Mouse (Mus musculus) right cerebral cortex, postnatal 25 days (tissue): ENCODE measurements around the gene Gm6793.
A peak's percentile ranks its signal among the peaks of the same experiment; 100 is the strongest.

Experiments used
- DNase-seq: peaks from one replicate; pipeline ENCODE4 v3.0.0; 2022

Gm6793 gene

DNA sequence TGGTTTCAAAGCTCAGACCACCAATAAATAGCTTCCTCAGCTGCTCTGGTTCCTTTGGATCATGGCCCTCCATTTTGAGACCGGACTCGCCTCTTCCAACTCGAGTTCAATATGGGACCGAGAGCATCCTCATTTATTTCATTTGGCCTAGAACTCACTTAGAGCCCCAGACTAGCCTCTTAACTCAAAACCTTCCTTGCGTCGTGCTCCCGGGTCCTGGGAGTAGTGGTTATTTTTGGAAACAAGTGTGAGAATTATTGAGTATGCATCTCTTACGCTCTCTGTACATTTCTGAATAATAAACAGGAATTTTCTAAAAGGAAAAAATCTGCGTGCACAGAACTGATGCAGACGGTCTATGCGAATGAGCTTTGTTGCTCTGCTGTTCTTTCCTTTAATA lies at the start of gene Gm6793:
TSS of gene Gm6793 (minus strand) at position 101 of the 400 bp plus-strand sequence.
- DNase-seq, result no peak

DNA sequence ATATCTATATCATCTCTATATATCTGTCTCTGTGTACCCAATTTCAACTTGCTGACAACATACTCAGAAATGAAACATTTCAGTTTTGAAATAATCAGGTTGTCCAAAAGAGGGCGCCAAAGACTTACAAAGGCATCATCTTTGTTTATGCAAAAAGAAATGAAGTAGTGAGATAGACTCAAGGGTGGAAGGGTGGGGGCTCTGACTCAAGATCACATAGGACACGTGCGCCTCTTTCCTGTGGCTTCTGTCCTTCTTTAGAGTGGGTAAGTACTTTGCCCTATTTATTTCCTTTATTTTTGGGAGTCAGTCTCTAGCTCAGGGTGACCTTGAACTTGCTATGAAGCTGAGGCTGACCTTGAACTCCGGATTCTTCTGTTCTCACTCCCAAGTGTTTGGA lies 46.5 kb upstream of the Gm6793 start:
- no peak for DNase-seq

DNA sequence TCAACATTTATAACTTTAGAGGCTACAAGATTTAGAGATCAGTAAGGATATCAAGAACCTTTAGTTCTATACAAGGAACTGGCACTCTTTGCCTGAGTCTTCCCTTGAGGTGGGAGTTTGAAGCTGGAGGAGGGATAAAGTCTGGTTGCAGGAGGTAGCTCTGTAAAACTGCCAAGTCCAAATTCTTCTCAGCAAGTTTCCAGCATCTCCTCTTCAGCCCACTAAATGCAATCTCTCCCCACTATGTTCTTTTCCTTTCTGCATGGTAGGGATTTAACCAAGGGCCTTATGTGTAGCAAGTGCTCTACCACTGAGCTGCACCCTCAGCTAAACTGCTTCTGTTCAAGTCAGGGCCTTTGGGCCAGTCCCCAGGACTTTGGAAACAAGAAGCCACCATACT lies 39.6 kb upstream of the Gm6793 start:
- DNase-seq, result no peak

DNA sequence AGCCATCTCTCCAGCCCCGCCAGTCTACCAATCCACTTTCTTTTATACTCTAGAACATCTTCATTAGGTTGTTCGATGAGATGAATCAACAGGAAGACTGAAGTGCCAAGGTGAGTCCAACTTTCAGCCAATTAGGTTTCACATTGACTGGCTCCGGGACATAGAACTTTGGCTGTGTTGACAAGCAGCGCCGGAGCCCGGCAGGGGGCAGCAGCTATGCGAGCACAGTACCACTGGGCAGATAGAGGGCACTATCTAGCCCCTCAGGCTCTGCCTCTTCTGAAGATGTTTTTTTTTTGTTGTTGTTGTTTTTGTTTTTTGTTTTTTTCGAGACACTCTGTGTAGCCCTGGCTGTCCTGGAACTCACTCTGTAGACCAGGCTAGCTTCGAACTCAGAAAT lies 36.7 kb upstream of the Gm6793 start:
- DNase-seq, result no peak

DNA sequence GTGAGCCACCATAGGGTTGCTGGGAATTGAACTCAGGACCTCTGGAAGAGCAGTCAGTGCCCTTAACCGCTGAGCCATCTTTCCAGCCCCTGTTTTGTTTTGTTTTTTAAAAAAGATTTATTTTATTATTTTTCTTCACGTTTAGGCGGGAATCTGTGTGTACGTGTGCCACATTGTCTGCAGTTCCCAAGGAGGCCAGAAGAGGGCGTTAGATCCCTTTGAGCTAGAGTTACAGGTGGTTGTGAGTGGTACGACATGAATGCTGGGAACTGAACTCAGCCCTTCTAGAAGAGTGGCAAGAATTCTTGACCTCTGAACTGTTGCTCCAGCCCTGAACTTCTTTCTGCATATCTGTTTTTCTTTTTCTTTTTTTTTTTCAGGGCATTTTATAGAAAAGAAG lies 35.1 kb upstream of the Gm6793 start:
- DNase-seq, result no peak

DNA sequence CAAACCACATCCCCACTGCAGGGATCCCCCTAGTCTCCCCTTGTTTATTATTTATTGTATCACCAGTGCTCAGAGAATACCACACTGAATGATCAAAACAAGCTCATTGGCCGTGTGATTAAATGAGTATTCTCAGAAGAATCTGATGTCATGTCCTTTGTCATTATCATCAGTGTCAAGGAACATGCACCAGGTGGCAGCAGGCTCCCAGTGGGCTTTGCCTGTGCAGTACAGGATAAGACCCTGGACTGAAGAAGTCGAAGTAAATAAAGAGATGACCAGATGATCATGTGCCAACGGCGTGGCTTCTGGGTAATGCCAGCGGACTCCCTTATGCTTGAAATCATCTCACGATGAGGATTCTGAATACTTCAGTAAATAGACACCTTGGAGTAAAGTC lies 33.5 kb upstream of the Gm6793 start:
- no peak for DNase-seq

DNA sequence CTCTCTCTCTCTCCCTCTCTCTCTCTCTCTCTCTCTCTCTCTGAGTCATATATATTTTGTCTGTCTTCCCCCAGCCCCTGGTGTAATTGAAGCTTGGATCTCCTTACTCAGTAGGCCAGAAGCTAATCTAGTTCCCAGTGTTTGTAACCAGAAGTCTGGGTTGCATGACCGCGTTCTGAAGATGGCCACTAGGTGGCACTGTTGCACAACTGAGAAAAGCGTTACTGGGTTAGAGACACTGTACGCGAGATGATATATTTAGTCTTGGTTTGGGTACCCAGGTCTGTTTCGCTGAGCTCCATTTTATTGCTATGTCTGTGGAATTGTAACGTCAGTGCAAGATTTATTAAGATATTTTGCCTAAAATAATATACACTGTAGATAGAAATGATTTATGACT lies 31.1 kb upstream of the Gm6793 start:
- peak; percentile 80 for DNase-seq

DNA sequence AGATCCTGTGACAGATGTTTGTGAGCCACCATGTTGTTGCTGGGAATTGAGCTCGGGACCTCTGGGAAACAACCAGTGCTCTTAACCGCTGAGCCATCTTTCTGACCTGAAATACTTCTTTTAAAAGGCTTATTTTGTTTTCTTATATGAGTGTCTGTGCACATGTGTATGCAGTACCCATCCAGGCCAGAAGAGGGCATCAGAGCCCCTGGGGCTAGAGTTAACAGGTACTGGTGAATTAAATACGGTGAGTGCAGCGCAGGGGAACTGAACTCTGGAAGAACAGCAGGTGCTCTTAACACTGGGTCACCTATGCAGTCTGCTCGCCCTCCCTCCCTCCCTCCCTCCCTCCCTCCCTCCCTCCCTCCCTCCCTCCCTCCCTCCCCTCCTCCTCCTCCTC lies 30.3 kb upstream of the Gm6793 start:
- DNase-seq, result no peak

DNA sequence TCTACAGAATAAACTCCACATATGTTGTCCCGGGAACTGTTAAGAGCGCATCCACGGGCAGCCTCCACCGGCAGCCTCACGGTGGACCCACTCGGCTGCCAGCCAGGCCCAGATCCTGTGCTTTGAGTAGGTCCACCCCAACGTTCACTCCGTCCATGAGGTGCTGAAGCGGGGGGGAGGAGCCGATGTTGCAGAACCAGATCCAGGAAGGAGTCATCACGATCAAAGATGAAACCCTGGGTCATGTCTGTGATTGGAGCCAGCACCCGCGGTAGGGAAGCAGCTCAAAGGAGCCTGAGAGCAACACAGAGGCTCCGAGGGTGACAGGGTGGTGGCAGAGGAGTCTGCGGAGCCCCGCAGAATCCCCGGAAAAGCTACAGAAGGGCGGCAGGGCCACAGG lies 22.7 kb upstream of the Gm6793 start:
- no peak for DNase-seq

DNA sequence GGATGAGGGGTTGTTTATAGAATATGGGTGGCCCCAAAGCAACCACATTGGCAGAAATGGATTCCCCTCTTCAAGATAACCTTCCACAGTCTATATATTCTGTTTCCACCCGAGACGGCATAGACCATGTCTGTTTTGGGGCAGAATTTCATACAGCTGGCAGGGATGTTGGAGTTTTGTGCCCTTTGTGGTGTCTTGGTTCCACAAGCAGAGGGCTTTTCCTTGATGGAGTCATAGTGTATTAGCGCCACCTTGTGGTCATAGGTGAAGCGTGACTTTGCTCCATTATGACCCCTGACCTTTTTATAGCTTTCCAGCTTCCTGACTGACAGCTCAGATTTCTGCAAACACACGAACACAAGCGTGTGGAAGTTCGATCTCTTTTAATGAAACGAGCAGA lies 19.8 kb upstream of the Gm6793 start:
- no peak for DNase-seq

DNA sequence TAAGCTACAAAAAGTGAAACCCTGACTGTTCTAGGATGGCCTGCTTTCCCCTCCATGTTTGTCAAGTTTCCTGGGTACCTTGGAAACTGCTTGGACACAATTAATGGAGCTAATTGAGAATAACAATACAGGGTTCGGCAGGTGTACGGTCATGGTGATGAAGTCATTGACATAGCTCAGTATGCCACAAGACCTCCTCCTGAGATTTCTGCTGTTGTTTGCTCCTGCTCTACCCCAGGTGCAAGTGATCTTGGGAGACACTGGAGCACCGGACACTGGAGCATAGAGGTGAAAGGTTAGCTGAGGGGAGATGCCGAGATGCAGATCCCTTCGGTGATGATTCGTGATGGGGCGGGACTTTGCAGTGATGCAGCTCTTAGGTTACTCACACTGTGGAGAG lies 18.2 kb upstream of the Gm6793 start:
- no peak for DNase-seq

DNA sequence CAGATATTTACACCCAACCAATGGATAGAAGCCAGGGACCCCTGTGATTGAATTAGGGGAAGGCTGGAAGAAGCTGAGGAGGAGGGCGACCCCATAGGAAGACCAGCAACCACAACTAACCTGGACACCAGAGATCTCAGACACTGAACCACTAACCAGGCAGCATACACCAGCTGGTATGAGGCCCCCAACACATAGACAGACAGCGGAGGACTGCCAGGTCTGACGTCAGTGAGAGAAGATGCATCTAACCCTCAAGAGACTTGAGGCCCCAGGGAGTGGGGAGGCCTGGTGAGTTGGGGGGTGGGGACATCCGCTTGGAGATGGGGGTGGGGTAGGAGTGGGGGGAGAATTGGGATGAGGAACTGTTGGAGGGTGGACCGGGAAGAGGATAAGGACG lies 15.8 kb upstream of the Gm6793 start:
- no peak for DNase-seq

DNA sequence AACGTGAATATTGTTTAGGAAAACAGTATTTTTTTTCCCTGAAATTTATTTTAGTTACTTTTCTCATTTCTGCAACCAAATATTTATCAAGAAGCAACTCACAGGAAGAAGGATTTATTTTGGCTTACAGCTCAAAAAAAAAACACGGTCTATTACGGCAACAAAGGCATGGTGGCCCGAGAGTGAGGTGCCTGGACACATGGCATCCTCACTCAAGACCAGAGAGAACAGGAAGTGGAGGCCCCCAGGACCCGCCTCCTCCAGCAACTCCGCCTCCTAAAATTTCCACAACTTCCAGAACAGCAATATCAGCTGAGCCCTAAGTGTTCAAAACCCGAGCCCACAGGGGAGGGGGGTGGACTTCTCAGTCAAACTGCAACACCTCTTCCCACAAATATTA lies 14.6 kb upstream of the Gm6793 start:
- no peak for DNase-seq

DNA sequence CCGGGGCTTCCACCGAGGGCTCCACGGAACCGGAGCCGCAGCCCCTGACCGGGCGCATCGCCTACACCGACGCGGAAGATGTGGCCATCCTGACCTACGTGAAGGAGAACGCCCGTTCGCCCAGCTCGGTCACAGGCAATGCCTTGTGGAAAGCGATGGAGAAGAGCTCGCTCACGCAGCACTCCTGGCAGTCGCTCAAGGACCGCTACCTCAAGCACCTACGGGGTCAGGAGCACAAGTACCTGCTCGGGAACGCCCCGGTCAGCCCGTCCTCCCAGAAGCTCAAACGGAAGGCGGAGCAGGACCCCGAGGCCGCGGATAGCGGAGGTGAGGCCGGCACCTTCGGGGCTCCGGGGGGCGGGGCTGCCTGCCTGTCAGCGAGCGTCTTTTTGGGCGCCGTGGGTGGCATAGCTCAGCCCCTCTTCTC lies 3.0 kb downstream of the Gm6793 start:
- DNase-seq, result peak; percentile 47

DNA sequence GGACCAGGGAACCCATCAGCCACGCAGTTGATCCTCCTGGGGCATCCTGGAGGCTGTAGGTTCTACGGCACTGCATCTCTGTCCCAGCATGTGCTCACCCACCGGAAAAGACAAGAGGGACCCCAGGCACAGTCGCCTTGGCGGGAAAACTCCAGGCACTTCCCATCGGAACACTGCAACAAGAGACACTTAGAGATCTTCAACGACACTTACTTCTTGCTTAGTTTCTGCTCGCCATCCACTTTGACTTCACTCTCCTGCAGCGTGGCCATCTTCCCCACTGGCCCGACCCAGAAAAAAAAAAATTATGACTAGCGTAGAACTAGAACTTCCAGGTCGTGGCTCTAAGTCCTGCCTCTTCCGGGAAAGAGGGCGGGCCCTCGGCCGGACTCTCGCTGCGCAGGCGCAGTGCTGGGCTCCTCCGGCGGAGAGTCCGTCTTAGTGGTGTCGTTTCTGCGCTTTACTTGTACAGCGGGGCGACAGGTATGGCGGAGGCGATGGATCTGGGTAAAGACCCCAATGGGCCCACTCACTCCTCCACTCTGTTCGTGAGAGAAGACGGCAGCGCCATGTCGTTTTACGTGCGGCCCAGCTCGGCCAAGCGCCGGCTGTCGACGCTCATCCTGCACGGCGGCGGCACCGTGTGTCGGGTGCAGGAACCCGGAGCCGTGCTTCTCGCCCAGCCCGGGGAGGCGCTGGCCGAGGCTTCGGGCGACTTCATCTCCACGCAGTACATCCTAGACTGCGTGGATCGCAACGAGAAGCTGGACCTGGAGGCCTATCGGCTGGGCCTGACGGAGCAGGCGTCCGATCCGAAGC lies 3.6 kb downstream of the Gm6793 start, which contains the start of the genes Kars and Terf2ip:
TSS of gene Kars (minus strand) at position 327 of the 819 bp plus-strand sequence.
TSS of gene Terf2ip (plus strand) at position 402 of the 819 bp plus-strand sequence.
- DNase-seq, result peak; percentile 90

DNA sequence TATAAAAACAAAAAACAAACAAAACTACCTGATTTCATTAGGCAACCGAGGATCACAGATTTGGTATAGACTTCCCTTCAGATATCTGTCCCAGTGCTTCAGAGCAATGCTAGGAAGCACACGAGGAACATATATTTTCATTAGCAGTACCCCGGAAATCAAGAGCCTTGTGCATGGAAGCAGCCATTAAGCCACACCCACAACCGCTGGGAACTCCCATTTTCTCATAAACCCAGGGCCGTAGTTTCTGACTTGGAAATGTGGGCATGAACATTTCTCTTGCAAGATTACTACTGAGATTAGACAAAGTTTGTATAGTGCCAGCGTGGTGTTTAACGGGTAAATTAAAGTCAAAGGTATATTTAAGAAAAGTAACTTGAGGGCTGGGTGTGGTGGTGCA lies 5.3 kb downstream of the Gm6793 start:
- no peak for DNase-seq

DNA sequence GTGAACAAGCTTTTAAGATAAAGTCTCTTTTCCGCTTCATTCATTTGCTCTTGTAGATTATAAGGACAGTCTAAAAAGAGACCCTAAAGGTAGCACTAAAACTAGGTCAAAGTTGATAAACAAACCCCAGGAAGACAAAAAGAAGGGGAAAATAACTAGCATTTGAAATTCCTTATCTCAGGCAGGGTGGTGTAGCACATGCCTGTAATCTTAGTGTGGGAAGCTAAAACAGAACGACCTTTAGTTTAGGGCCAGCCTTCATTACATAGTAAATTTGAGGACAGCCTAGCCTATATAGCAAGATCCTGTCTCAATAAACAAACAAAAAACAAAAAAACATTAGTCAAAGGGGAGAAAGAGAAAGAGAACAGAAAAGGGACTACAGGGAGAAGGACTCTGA lies 7.2 kb downstream of the Gm6793 start:
- DNase-seq, result no peak

DNA sequence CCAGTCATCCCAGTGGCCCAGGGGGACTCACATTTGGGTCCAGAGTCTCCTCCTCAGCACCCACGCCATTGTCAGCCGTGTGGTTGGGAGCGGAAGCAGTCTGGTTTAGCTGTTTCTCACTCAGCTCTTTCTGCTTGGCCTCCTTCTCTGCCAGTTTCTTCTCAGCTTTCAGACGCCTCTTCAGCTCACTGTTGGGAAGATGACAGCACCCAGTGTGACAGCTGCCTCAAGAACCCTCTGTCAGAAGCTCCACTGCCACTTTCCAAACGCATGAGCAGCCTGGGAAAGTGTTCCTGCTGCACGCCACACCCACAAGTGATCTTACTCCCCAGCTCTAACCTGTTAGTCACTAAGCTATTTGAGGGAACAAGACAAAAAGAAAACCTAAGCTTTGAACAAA lies 9.2 kb downstream of the Gm6793 start:
- DNase-seq, result no peak

DNA sequence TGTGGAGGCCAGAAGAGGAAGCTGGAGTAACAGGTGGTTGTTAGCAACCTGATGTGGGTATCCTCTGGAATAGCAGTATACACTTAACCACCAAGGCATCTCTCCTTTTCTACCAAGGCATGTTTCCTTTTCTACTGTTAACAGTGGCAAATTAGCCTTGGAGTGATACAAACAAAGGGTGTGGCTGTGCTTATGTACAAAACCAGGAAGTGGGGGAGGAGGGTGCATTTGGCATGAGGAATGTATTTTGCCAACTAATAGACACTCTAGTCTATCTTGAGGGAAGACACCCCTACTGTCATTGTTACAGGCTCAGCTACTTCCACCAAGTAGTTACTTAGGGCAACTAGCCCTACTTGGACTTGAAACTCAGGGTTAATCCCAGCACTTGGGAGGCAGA lies 10.1 kb downstream of the Gm6793 start:
- DNase-seq, result no peak

DNA sequence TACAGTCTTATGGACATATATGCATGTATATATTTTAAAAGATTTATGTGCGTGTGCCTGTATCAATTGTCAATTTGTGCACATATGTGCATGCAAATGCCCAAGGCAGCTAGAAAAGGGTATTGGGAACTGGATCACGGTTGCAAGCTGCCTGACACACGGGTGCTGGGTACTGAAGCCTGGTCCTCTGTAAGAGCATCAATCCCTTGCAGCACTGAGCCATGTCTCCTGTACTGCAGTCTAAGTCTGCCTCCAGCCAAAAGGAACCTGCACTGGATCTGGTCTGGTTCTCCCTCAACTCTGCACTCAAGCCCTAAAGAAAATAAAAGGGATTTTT lies 22.2 kb downstream of the Gm6793 start:
- no peak for DNase-seq

DNA sequence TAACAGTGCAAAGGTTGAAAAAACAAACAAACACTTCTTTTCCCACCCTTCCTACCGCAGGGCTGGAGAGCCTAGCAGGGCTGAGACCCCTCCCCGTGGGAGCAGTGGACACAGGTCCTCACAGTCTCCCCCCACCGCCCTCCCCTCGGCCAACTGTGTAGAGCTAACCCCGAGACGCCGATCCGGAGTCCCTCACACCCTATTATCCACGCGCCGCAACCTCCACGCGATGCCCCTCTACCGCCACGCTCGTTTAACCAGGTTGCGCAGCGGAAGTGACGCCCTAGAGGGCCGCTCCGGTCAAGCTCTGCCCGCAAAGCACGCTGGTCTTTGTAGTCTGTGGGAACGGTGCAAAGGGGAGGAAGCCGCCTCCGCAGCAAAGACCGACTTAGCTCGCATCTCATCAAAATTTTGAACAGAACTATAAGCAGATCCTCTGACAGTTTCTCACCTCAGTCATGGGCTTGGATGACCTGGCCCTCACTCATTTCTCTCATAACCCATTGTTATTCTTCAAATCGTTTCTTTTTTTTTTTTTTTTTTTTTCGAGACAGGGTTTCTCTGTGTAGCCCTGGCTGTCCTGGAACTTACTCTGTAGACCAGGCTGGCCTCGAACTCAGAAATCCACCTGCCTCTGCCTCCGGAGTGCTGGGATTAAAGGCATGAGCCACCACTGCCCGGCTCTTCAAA lies 22.7 kb downstream of the Gm6793 start, which contains the start of gene Adat1:
TSS of gene Adat1 (minus strand) at position 290 of the 690 bp plus-strand sequence.
- DNase-seq, result peak; percentile 87

DNA sequence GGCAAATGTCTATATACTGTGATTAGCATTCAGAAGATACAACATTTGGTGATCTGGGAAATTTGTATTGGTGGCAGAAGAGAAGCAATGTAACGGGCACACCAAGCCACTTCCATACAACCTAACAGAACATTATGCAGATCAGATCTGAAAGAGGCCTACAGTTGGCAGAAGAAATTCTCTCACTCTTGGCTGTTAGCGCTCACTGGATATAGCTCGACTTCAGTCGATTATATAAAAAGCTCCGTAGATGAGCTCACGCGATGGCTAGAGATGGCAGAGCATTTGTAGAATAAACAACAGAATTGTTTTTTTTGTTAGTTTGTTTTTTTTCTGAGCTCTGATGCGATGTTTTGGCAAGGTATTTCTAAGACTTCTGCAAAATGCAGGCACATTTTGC lies 23.6 kb downstream of the Gm6793 start:
- no peak for DNase-seq

DNA sequence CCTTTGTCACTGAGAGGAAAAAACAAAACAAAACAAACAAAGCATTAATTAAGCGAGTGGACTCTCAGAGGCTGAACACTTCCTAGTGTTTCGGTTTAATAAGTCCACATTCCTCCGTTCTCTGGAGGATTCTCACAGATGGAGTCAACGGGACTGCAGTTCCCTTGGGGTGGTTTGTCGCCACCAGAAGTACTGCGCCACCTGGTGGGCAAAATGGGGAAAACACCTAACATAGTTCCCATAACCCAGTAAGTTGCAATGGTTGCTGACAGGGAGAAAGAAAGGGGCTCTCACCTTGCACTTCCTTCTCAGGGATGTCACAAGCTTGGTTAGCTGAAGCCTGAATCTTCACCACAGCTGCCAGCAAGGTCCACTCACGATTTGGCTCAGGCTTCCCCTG lies 24.9 kb downstream of the Gm6793 start:
- DNase-seq, result peak; percentile 42

DNA sequence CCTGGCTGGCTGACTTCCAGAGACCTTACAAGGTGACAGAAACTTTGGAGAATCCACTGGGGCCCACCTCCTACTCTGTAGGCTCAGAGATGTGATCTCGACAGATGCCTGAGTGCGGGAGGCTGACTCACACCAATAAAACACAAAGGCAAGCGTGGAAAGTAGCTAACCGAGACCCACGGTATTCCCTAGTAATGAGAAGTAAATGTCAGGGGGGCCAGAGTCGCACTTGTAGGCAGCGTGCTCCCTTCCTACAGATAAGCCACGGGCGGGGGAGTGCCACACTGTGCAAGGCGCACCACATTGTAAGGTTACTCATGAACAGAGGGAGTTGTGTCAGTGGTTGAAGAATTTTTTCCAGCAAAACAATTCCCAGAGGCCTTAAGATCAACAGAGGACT lies 30.3 kb downstream of the Gm6793 start:
- no peak for DNase-seq

DNA sequence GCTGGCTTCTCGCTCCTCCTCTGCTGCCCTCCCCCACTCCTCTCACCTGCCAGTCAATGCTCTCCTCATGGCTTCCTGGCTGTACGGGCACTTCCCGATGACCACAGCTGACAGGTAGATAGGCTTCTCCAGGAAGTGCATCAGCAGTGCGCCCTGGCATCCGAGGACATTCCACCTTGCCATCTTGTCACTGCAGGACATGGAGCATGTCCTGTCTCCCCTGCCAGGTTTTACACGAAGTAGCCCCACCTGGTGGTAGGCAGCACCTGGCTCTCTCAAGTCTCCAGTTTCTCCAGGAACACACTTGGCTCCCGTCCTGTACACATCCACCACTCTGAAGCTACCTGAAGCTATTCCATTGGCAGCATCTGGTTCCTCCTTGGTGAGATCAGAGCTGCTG lies 32.7 kb downstream of the Gm6793 start:
- DNase-seq, result no peak
